Mouse (Mus musculus): Measurements from ENCODE around the gene Rnf13. TPM values are rescaled to one million over a fixed set of nuclear protein-coding genes. Genes with fewer than 3 reads are reported as not detected.
A peak's percentile ranks its signal among the peaks of the same experiment; 100 is the strongest.

The Rnf13 gene
- polyA plus RNA-seq, 1 experiment: 47.2 TPM

- Histone ChIP-seq H3K4me3 (ENCODE audit: low read depth, low read length) (no peak overlapping the region), H3K36me3 (ENCODE audit: control insufficient read depth, insufficient read depth, low read length, poor library complexity, severe bottlenecking) (no peaks in the 10 kb centered on the region; the same call in 1 of the 2 replicates), H3K27me3 (ENCODE audit: control insufficient read depth, insufficient read depth, low read length, poor library complexity, severe bottlenecking) (no peaks in the 10 kb centered on the region), H3K27ac (ENCODE audit: insufficient read depth, low read length) (no peak overlapping the region), H3K9me3 (replicated peaks; ENCODE audit: control insufficient read depth, insufficient read depth, low read length, poor library complexity, severe bottlenecking) (no peaks in the 10 kb centered on the region), H3K9ac (ENCODE audit: low read depth, poor library complexity, severe bottlenecking) (no peak overlapping the region), H3K4me1 (ENCODE audit: control insufficient read depth, insufficient read depth, low read length) (no peaks in the 10 kb centered on the region)
- no peak for TF ChIP-seq EP300 (IDR thresholded peaks at IDR 0.05; ENCODE audit: insufficient read depth, low read depth, low read length)
- TF ChIP-seq CTCF (IDR thresholded peaks at IDR 0.05; ENCODE audit: low read depth, low read length): no peak
- TF ChIP-seq POLR2A (IDR thresholded peaks at IDR 0.05; ENCODE audit: insufficient read depth, low read length): no peak
Measured at GRCm38 (mm10) chr3:57833585-57833984, 97.7 kb downstream of the Rnf13 start.

- Histone ChIP-seq H3K4me3 (ENCODE audit: low read depth, low read length) (no peak overlapping the region), H3K4me1 (ENCODE audit: control insufficient read depth, insufficient read depth, low read length) (no peaks in the 10 kb centered on the region), H3K27me3 (ENCODE audit: control insufficient read depth, insufficient read depth, low read length, poor library complexity, severe bottlenecking) (no peaks in the 10 kb centered on the region), H3K27ac (ENCODE audit: insufficient read depth, low read length) (no peak overlapping the region), H3K36me3 (ENCODE audit: control insufficient read depth, insufficient read depth, low read length, poor library complexity, severe bottlenecking) (no peaks in the 10 kb centered on the region; the same call in 1 of the 2 replicates), H3K9me3 (replicated peaks; ENCODE audit: control insufficient read depth, insufficient read depth, low read length, poor library complexity, severe bottlenecking) (no peaks in the 10 kb centered on the region), H3K9ac (ENCODE audit: low read depth, poor library complexity, severe bottlenecking) (no peak overlapping the region)
- TF ChIP-seq POLR2A (IDR thresholded peaks at IDR 0.05; ENCODE audit: insufficient read depth, low read length) (no peak), EP300 (IDR thresholded peaks at IDR 0.05; ENCODE audit: insufficient read depth, low read depth, low read length) (no peak), CTCF (IDR thresholded peaks at IDR 0.05; ENCODE audit: low read depth, low read length) (no peak)
Measured at GRCm38 (mm10) chr3:57836911-57837310, 101.0 kb downstream of the Rnf13 start.

- H3K4me3 ChIP-seq (ENCODE audit: low read depth, low read length): no peak overlapping the region
- H3K27ac ChIP-seq (ENCODE audit: insufficient read depth, low read length): no peak overlapping the region
- H3K36me3 ChIP-seq (ENCODE audit: control insufficient read depth, insufficient read depth, low read length, poor library complexity, severe bottlenecking): peaks cover 6% of the 10 kb centered on the region; the same call in 1 of the 2 replicates
- TF ChIP-seq EP300 (IDR thresholded peaks at IDR 0.05; ENCODE audit: insufficient read depth, low read depth, low read length) (no peak), POLR2A (IDR thresholded peaks at IDR 0.05; ENCODE audit: insufficient read depth, low read length) (no peak), CTCF (IDR thresholded peaks at IDR 0.05; ENCODE audit: low read depth, low read length) (no peak)
- no peaks in the 10 kb centered on the region for H3K9me3 ChIP-seq (replicated peaks; ENCODE audit: control insufficient read depth, insufficient read depth, low read length, poor library complexity, severe bottlenecking)
- no peak overlapping the region for H3K9ac ChIP-seq (ENCODE audit: low read depth, poor library complexity, severe bottlenecking)
- no peaks in the 10 kb centered on the region for H3K27me3 ChIP-seq (ENCODE audit: control insufficient read depth, insufficient read depth, low read length, poor library complexity, severe bottlenecking)
- no peaks in the 10 kb centered on the region for H3K4me1 ChIP-seq (ENCODE audit: control insufficient read depth, insufficient read depth, low read length)
Measured at GRCm38 (mm10) chr3:57843775-57844174, 107.9 kb downstream of the Rnf13 start.

- Histone ChIP-seq H3K4me1 (ENCODE audit: control insufficient read depth, insufficient read depth, low read length) (no peaks in the 10 kb centered on the region), H3K9ac (ENCODE audit: low read depth, poor library complexity, severe bottlenecking) (peak overlapping the region; percentile 96), H3K36me3 (ENCODE audit: control insufficient read depth, insufficient read depth, low read length, poor library complexity, severe bottlenecking) (peaks cover 6% of the 10 kb centered on the region; the same call in 1 of the 2 replicates), H3K27me3 (ENCODE audit: control insufficient read depth, insufficient read depth, low read length, poor library complexity, severe bottlenecking) (no peaks in the 10 kb centered on the region), H3K4me3 (ENCODE audit: low read depth, low read length) (no peak overlapping the region), H3K9me3 (replicated peaks; ENCODE audit: control insufficient read depth, insufficient read depth, low read length, poor library complexity, severe bottlenecking) (no peaks in the 10 kb centered on the region), H3K27ac (ENCODE audit: insufficient read depth, low read length) (no peak overlapping the region)
- no peak for TF ChIP-seq CTCF (IDR thresholded peaks at IDR 0.05; ENCODE audit: low read depth, low read length)
- no peak for TF ChIP-seq POLR2A (IDR thresholded peaks at IDR 0.05; ENCODE audit: insufficient read depth, low read length)
Measured at GRCm38 (mm10) chr3:57845786-57846661, 110.2 kb downstream of the Rnf13 start.

- peak overlapping the region; percentile 97 for H3K4me3 ChIP-seq (ENCODE audit: low read depth, low read length)
- H3K27ac ChIP-seq (ENCODE audit: insufficient read depth, low read length): no peak overlapping the region
- no peaks in the 10 kb centered on the region for H3K9me3 ChIP-seq (replicated peaks; ENCODE audit: control insufficient read depth, insufficient read depth, low read length, poor library complexity, severe bottlenecking)
Measured at GRCm38 (mm10) chr3:57846662-57846911, 110.7 kb downstream of the Rnf13 start.

More at GRCm38 (mm10) chr3:57846662-57846911, 110.7 kb downstream of the Rnf13 start:
- H3K4me1 ChIP-seq (ENCODE audit: control insufficient read depth, insufficient read depth, low read length): no peaks in the 10 kb centered on the region
- no peak for TF ChIP-seq POLR2A (IDR thresholded peaks at IDR 0.05; ENCODE audit: insufficient read depth, low read length)
- TF ChIP-seq CTCF (IDR thresholded peaks at IDR 0.05; ENCODE audit: low read depth, low read length): no peak
- TF ChIP-seq EP300 (IDR thresholded peaks at IDR 0.05; ENCODE audit: insufficient read depth, low read depth, low read length): no peak
- no peaks in the 10 kb centered on the region for H3K27me3 ChIP-seq (ENCODE audit: control insufficient read depth, insufficient read depth, low read length, poor library complexity, severe bottlenecking)
- peak overlapping the region; percentile 96 for H3K9ac ChIP-seq (ENCODE audit: low read depth, poor library complexity, severe bottlenecking)
- peaks cover 6% of the 10 kb centered on the region; the same call in 1 of the 2 replicates for H3K36me3 ChIP-seq (ENCODE audit: control insufficient read depth, insufficient read depth, low read length, poor library complexity, severe bottlenecking)

Data from ES-Bruce4 (cell line).